Mouse (Mus musculus) liver, adult 2 months (tissue): Measurements from ENCODE around the gene Trpv4.

Source experiments
- CTCF ChIP-seq: fragments of 200-500 bp; IDR thresholded peaks from 2 replicates; pipeline ENCODE4 v1.5.1; 2011; ENCODE audit warnings: low read depth, low read length, control low read depth
- POLR2A ChIP-seq: fragments of 200-500 bp; IDR thresholded peaks from 2 replicates; pipeline ENCODE4 v1.6.1; 2011; ENCODE audit warnings: low read length, control low read depth; ENCODE audit not compliant: insufficient read depth; ENCODE audit errors: extremely low read depth

GRCm38 (mm10) chr5:114611256-114611655 is 47.0 kb downstream of the Trpv4 start:
- no peak for TF ChIP-seq CTCF
- TF ChIP-seq POLR2A = no peak
